Mouse (Mus musculus) embryonic facial prominence, embryonic 12.5 days (tissue): ENCODE measurements around the gene Gsta2. TPM values are rescaled to one million over a fixed set of nuclear protein-coding genes. Genes with fewer than 3 reads are reported as not detected.

Source experiments
- ATAC-seq: fragments of 200-750 bp; cut with Nextera tagmentation; 2 replicates; pipeline ENCODE4 v1.8.0; 2017; ENCODE audit not compliant: insufficient number of reproducible peaks, insufficient read depth, low FRiP score, low TSS enrichment
- H3K27ac ChIP-seq: fragments of 300-500 bp; sonication (generic); 2 replicates; pipeline ENCODE4 v1.5.1; 2016; ENCODE audit warnings: mild to moderate bottlenecking
- H3K27me3 ChIP-seq: fragments of 300-500 bp; sonication (generic); 2 replicates; pipeline ENCODE4 v1.6.1; 2016; ENCODE audit warnings: mild to moderate bottlenecking, moderate library complexity
- H3K36me3 ChIP-seq: fragments of 300-500 bp; sonication (generic); 2 replicates; pipeline ENCODE4 v1.6.1; 2016; ENCODE audit warnings: mild to moderate bottlenecking
- H3K4me1 ChIP-seq: fragments of 300-500 bp; sonication (generic); 2 replicates; pipeline ENCODE4 v1.6.1; 2016
- H3K4me2 ChIP-seq: fragments of 300-500 bp; sonication (generic); replicated peaks from 2 replicates; pipeline ENCODE4 v1.6.1; 2016; ENCODE audit warnings: mild to moderate bottlenecking, moderate library complexity
- H3K4me3 ChIP-seq: fragments of 300-500 bp; sonication (generic); 2 replicates; pipeline ENCODE4 v1.5.1; 2016; ENCODE audit warnings: mild to moderate bottlenecking
- H3K9ac ChIP-seq: fragments of 300-500 bp; sonication (generic); 2 replicates; pipeline ENCODE4 v1.6.1; 2016; ENCODE audit warnings: mild to moderate bottlenecking, moderate library complexity
- H3K9me3 ChIP-seq: fragments of 300-500 bp; sonication (generic); 2 replicates; pipeline ENCODE4 v1.6.1; 2016; ENCODE audit warnings: mild to moderate bottlenecking, moderate library complexity
- WGBS: fragments of 180-500 bp; shearing (Covaris S2); methylation state at CpG from one replicate; pipeline ENCODE4 v1.1.7; 2016; 5-methylcytosine and 5-hydroxymethylcytosine counted together
- polyA plus RNA-seq: library from polyadenylated mRNA; unstranded; fragments of >200 nt; fragmentation: Nextera tagmentation; extraction: Ambion mirVana; gene quantifications from 2 replicates; pipeline ENCODE4 v1.2.1, GENCODE M21; 2016

The Gsta2 gene
- polyA plus RNA-seq: not detected in 2 replicates

- ATAC-seq: no peak
- Histone ChIP-seq H3K4me1 (no peaks in the 10 kb centered on the region), H3K27ac (no peak within 1 kb of the TSS), H3K27me3 (no peaks in the 10 kb centered on the region), H3K9ac (no peak within 1 kb of the TSS), H3K9me3 (no peaks in the 10 kb centered on the region), H3K4me2 (no peak within 1 kb of the TSS), H3K36me3 (no peaks in the 10 kb centered on the region), H3K4me3 (no peak within 1 kb of the TSS)
- 88% methylated on average over 8 of the region's 8 CpGs for WGBS
Measured at GRCm38 (mm10) chr9:78355611-78356010, at the start of gene Gsta2. TSS of gene Gsta2 (minus strand) at chr9:78355788.

GRCm38 (mm10) chr9:78401596-78401995, 46.0 kb upstream of the Gsta2 start:
- no peak for ATAC-seq
- H3K9me3 ChIP-seq: no peaks in the 10 kb centered on the region
- H3K27ac ChIP-seq: no peak overlapping the region
- H3K4me2 ChIP-seq: no peak overlapping the region
- H3K36me3 ChIP-seq: no peaks in the 10 kb centered on the region
- H3K4me1 ChIP-seq: no peaks in the 10 kb centered on the region
- 88% methylated on average over 7 of the region's 7 CpGs for WGBS
- no peak overlapping the region for H3K4me3 ChIP-seq
- peaks cover 19% of the 10 kb centered on the region for H3K27me3 ChIP-seq
- H3K9ac ChIP-seq: no peak overlapping the region

GRCm38 (mm10) chr9:78400570-78400969, 45.0 kb upstream of the Gsta2 start:
- H3K36me3 ChIP-seq: no peaks in the 10 kb centered on the region
- no peaks in the 10 kb centered on the region for H3K9me3 ChIP-seq
- H3K27ac ChIP-seq: no peak overlapping the region
- no peak for ATAC-seq
- H3K4me1 ChIP-seq: peaks cover 6% of the 10 kb centered on the region; the same call in 1 of the 2 replicates
- H3K9ac ChIP-seq: no peak overlapping the region
- peaks cover 29% of the 10 kb centered on the region for H3K27me3 ChIP-seq
- WGBS: 79% methylated on average over 5 of the region's 5 CpGs
- H3K4me3 ChIP-seq: no peak overlapping the region
- H3K4me2 ChIP-seq: no peak overlapping the region

DNA sequence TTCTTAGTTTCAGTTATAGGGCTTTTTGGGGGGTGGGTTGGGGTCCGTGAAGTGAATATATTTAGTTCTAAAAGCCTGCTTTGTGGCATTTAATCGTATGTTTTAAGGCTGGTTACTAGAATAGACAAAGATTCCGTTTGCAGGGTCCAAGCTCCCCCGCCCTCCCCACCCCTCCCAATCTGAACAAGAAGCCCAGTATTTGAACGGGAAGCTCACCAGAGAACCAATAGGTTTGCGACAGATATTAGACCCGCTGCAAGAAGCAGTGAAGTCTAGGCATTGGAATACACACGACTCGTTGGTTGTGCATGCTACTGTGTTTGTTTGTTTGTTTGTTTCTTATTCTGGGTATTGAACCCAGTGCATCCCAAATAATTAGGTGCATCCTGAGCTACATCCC, 40.9 kb upstream of the Gsta2 start:
- Histone ChIP-seq H3K36me3 (no peaks in the 10 kb centered on the region), H3K27ac (no peak overlapping the region), H3K27me3 (peaks cover 58% of the 10 kb centered on the region), H3K9me3 (no peaks in the 10 kb centered on the region), H3K4me1 (peaks cover 6% of the 10 kb centered on the region; the same call in 1 of the 2 replicates), H3K4me2 (no peak overlapping the region), H3K4me3 (peak overlapping the region; percentile 39), H3K9ac (no peak overlapping the region)
- 62% methylated on average over 9 of the region's 9 CpGs for WGBS
- ATAC-seq: no peak

DNA sequence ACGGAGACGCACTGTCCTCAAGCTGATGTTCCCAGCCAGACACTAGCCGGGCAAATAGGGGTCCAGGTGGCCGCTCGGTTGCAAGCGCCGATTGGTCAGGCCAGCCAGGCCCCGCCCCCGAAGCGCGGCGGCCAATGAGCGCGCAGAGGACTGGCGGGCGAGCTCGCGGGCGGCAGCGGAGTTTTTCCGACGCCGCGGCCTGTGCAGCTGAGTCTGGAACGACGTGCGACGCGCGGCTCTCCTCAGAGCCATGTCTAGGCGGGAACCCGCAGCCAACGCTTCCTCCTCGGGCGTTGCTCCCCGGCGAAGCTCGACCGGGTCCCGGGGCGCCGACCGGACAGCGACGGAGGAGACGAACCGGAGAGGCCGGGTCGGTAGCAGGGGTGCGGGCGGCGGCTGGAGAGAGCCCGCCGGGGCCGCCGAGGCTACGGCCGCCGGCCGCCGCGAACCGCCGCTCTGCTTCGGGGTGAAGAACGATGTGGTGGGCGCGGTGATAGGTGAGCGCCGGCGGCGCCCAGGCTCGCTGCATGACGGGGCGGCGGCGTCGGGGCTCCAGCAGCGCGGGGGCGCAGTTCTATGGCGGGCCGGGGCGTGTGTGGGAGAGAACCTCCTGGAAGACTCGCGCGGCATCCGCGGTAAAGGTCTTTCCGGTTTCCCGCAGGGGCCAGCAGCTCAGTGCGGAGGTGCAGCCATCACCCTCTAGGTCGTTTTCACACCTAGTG, 40.2 kb upstream of the Gsta2 start, which contains the start of gene Ddx43:
Ddx43 (plus strand) TSS at position 148 of the 722 bp plus-strand sequence.
- Histone ChIP-seq H3K4me2 (peak within 1 kb of the TSS; percentile 57), H3K4me1 (peaks cover 6% of the 10 kb centered on the region; the same call in 1 of the 2 replicates), H3K27me3 (peaks cover 58% of the 10 kb centered on the region), H3K27ac (no peak within 1 kb of the TSS), H3K9me3 (no peaks in the 10 kb centered on the region), H3K4me3 (peak within 1 kb of the TSS; percentile 39), H3K36me3 (no peaks in the 10 kb centered on the region), H3K9ac (no peak within 1 kb of the TSS; the same call in 1 of the 2 replicates)
- ATAC-seq: peak; percentile 84
- WGBS: 4% methylated on average over 91 of the region's 93 CpGs

GRCm38 (mm10) chr9:78395244-78395629, 39.6 kb upstream of the Gsta2 start:
- Histone ChIP-seq H3K27me3 (peaks cover 58% of the 10 kb centered on the region), H3K4me1 (peaks cover 6% of the 10 kb centered on the region; the same call in 1 of the 2 replicates), H3K36me3 (no peaks in the 10 kb centered on the region), H3K9ac (no peak overlapping the region), H3K27ac (no peak overlapping the region), H3K9me3 (no peaks in the 10 kb centered on the region), H3K4me3 (peak overlapping the region; percentile 39), H3K4me2 (peak overlapping the region; percentile 57)
- no peak for ATAC-seq
- WGBS: 42% methylated on average over 11 of the region's 11 CpGs

DNA sequence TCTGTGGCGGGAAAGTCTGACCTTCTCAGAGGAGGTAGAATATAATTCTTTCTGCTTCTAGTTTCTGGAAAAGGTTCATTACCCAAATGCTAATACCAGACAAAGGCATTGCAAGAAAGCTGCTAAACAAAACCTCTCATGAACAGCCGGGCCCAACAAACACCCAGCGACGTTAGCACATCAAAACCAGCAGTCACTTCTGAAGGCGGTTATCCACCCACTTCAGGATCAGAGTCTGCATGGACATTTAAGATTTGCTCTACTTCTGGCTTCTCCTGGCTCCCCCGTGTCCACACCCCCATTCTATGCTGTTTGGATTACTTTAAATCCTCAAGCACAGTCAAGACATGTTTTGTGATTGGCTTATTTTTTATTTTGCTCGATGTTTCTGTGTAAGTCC, 39.0 kb upstream of the Gsta2 start:
- H3K27me3 ChIP-seq: peaks cover 58% of the 10 kb centered on the region
- peaks cover 6% of the 10 kb centered on the region; the same call in 1 of the 2 replicates for H3K4me1 ChIP-seq
- no peak overlapping the region for H3K9ac ChIP-seq
- 77% methylated on average over 7 of the region's 7 CpGs for WGBS
- H3K27ac ChIP-seq: no peak overlapping the region
- no peaks in the 10 kb centered on the region for H3K36me3 ChIP-seq
- no peak for ATAC-seq
- H3K4me3 ChIP-seq: no peak overlapping the region
- H3K4me2 ChIP-seq: no peak overlapping the region
- no peaks in the 10 kb centered on the region for H3K9me3 ChIP-seq

DNA sequence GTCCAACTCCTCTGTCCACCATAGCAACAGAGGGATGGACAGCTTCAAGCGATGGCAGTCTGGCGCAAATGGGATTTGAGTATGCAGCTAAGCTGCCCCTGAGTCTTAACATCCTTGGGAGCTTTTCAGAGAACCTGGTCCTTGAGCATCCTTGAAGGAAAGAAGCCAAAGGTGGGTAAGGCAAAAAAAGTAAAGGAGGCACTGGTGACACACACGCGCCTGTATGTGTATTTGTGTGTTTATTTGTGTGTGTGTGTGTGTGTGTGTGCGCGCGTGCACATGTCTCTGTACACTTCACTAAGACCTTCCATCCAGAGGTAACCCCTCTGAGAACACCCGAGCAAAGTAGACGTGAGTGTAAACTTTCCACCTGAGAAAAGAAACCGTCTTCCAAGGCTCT, 38.2 kb upstream of the Gsta2 start:
- H3K9me3 ChIP-seq: no peaks in the 10 kb centered on the region
- H3K4me3 ChIP-seq: no peak overlapping the region
- ATAC-seq: no peak
- WGBS: 85% methylated on average over 10 of the region's 10 CpGs
- peaks cover 6% of the 10 kb centered on the region; the same call in 1 of the 2 replicates for H3K4me1 ChIP-seq
- peaks cover 58% of the 10 kb centered on the region for H3K27me3 ChIP-seq
- no peak overlapping the region for H3K27ac ChIP-seq
- no peaks in the 10 kb centered on the region for H3K36me3 ChIP-seq
- no peak overlapping the region for H3K4me2 ChIP-seq
- no peak overlapping the region for H3K9ac ChIP-seq

DNA sequence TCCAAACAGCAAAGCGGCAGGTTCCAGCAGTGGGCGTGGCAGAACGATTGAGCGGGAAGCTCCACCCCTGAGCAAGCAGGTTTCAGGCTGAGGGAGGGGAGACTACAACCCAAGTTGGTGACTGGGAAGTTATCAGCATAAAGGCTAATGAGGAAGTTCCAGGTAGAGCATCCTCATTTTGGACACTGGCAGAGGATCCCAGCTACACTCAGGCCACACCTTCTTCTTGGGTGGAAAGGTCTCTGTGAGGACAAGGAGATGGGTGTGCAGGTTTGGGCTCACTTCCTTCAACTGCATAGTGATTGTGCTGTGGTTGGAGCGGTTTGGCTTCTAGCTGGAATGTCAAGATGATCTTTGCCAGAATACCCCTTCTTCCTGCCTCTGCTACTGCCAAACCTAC, 34.4 kb upstream of the Gsta2 start:
- 61% methylated on average over 5 of the region's 5 CpGs for WGBS
- no peak for ATAC-seq
- no peak overlapping the region for H3K4me2 ChIP-seq
- H3K9ac ChIP-seq: no peak overlapping the region
- no peaks in the 10 kb centered on the region for H3K36me3 ChIP-seq
- no peaks in the 10 kb centered on the region for H3K9me3 ChIP-seq
- no peak overlapping the region for H3K27ac ChIP-seq
- no peaks in the 10 kb centered on the region for H3K4me1 ChIP-seq
- H3K27me3 ChIP-seq: peaks cover 23% of the 10 kb centered on the region
- no peak overlapping the region for H3K4me3 ChIP-seq

GRCm38 (mm10) chr9:78386947-78387346, 31.4 kb upstream of the Gsta2 start:
- Histone ChIP-seq H3K9ac (no peak overlapping the region), H3K4me2 (no peak overlapping the region), H3K4me3 (no peak overlapping the region), H3K27me3 (no peaks in the 10 kb centered on the region), H3K4me1 (no peaks in the 10 kb centered on the region), H3K36me3 (no peaks in the 10 kb centered on the region), H3K27ac (no peak overlapping the region), H3K9me3 (no peaks in the 10 kb centered on the region)
- ATAC-seq: no peak
- 83% methylated on average over 7 of the region's 7 CpGs for whole genome bisulfite sequencing

DNA sequence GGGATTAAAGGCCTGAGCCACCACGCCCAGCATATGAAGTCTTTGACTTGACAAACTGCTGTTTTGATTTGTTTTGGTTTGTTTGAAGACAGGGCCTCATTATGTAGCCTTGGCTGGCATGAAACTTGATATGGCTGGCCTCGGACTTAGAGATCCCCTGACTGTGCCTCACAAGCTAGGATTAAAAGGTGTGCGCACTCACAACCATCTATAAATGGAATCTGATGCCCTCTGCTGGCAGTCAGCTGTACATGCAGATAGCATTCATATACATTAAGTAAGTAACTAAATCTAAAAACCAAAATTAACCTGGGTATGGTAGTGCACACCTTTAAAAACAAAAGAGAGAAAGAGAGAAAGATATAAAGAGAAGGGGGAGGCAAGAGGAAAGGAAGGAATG, 30.3 kb upstream of the Gsta2 start:
- Histone ChIP-seq H3K27ac (no peak overlapping the region), H3K27me3 (no peaks in the 10 kb centered on the region), H3K4me2 (no peak overlapping the region), H3K4me1 (no peaks in the 10 kb centered on the region), H3K9ac (no peak overlapping the region), H3K4me3 (no peak overlapping the region), H3K9me3 (no peaks in the 10 kb centered on the region), H3K36me3 (no peaks in the 10 kb centered on the region)
- ATAC-seq: no peak
- WGBS: 38% methylated on average over 3 of the region's 3 CpGs

DNA sequence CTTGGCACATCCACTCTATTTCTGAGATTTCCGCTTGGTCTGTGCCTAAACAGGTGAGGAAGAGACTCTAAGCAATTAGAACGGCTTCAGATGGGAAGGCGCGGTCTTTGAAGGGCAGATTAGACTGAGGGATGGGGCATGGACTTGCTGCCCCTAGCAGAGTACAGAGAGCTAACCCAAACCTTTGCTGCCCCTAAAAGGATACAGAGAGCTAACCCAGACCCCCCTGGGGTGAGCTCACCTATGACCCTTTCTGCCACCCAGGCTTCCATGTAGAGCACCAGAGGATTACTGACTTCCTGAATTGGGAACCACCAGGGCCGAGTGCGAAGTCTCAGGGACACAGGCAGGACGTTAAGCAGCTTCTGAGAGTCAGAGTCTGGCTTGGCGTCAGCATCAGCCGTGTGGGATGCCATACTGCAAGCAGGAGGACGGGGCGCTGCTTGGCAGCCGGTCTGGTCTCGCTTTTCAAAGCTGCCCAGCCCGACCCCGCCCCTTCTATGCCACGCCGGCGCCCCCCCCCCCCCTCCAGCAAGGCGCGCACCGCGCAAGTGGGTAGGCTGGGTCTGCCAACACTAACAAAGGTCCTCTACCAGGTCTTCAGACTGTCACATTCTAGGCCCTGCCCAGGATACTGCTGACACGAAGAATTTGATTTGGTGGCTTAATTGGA, 22.7 kb upstream of the Gsta2 start, which contains the start of gene Ooep:
Ooep (minus strand) TSS at position 613 of the 673 bp plus-strand sequence.
- Histone ChIP-seq H3K9me3 (no peaks in the 10 kb centered on the region), H3K27ac (no peak within 1 kb of the TSS), H3K4me3 (peak within 1 kb of the TSS; percentile 31), H3K4me1 (peaks cover 8% of the 10 kb centered on the region; the same call in 1 of the 2 replicates), H3K27me3 (peaks cover 4% of the 10 kb centered on the region; the same call in 1 of the 2 replicates), H3K36me3 (no peaks in the 10 kb centered on the region), H3K9ac (peak within 1 kb of the TSS; percentile 42), H3K4me2 (peak within 1 kb of the TSS; percentile 69)
- ATAC-seq: peak; percentile 79
- 4% methylated on average over 23 of the region's 23 CpGs for WGBS
